ENCODE assay signal across 12 mouse cellular contexts in the genomic region with DNA sequence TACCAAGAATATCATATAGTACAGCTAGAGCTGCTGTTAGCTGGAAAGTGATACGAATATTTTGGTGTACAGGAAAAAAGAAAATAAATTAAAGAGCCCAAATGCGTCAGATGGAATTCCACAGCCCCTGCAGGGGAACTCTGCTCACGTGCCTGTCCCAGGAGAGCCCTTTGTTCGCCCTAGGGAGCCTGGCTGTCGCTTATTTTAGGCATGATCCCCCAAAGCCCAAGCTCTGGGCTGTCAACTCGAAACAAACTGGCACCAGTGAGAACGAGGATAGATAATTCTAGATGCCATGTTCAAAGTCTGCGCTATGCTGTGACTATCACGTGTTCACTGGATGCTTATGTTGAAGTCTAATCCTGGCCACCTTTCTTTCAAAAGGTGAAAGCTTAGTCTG. TPM values are rescaled to one million over a fixed set of nuclear protein-coding genes. Genes with fewer than 3 reads are reported as not detected.
DNase-seq lines count a peak whose midpoint lies in the region; ATAC-seq and TF ChIP-seq lines count a peak whose summit lies in the region.
"Had no signal": no experiment of that assay in that cellular context is flagged by ENCODE, and none has a peak within 500 bp of the region (broad histone marks: within the 10 kb centered on the region; RNA-seq: fewer than 3 reads in every experiment).

No protein-coding gene starts in this region.

- no peaks in the 10 kb centered on the region for H3K36me3 ChIP-seq in heart, embryonic 16.5 days (ENCODE audit: control insufficient read depth, insufficient read depth)
- H3K36me3 ChIP-seq in hindbrain, embryonic 10.5 days = no peaks in the 10 kb centered on the region
- H3K36me3 ChIP-seq in midbrain, postnatal 0 days (ENCODE audit: insufficient read depth, low read length) = no peaks in the 10 kb centered on the region

- peaks cover 42% of the 10 kb centered on the region for H3K27me3 ChIP-seq in heart, embryonic 16.5 days (ENCODE audit: control insufficient read depth, insufficient read depth, low read length)
- peaks cover 71% of the 10 kb centered on the region for H3K27me3 ChIP-seq in hindbrain, embryonic 10.5 days (ENCODE audit: insufficient read depth, poor library complexity, severe bottlenecking)
- no peaks in the 10 kb centered on the region for H3K27me3 ChIP-seq in midbrain, postnatal 0 days (ENCODE audit: insufficient read depth, low read length)

- TF ChIP-seq CTCF in midbrain, postnatal 0 days (IDR thresholded peaks at IDR 0.05) = no peak

- ATAC-seq in heart, embryonic 16.5 days (replicated peaks; ENCODE audit: extremely low read depth, insufficient read depth, low FRiP score) = no peak
- peak; percentile 5; the same call in 1 of the 2 replicates for ATAC-seq in midbrain, postnatal 0 days (ENCODE audit: low FRiP score)

- peak overlapping the region; percentile 57 for H3K4me3 ChIP-seq in heart, embryonic 16.5 days (ENCODE audit: low read length)
- peak overlapping the region; percentile 72 for H3K4me3 ChIP-seq in hindbrain, embryonic 10.5 days
- peak overlapping the region; percentile 56 for H3K4me3 ChIP-seq in midbrain, postnatal 0 days (ENCODE audit: low read depth, low read length)
- H3K4me3 ChIP-seq: erythroblast, embryonic 14.5 days had no signal

- no peak overlapping the region for H3K9ac ChIP-seq in heart, embryonic 16.5 days (ENCODE audit: low read length)
- H3K9ac ChIP-seq in midbrain, postnatal 0 days (replicated peaks; ENCODE audit: low read length, poor library complexity, severe bottlenecking) = peak overlapping the region; percentile 52

- H3K4me2 ChIP-seq in heart, embryonic 16.5 days (ENCODE audit: low read depth, low read length) = peak overlapping the region; percentile 91
- H3K4me2 ChIP-seq in midbrain, postnatal 0 days (ENCODE audit: low read depth, low read length, poor library complexity, severe bottlenecking) = peak overlapping the region; percentile 82

- WGBS in heart, embryonic 16.5 days = 9% methylated on average over 9 of the region's 9 CpGs
- 6% methylated on average over 9 of the region's 9 CpGs for WGBS in hindbrain, embryonic 10.5 days
- WGBS in midbrain, postnatal 0 days = 3% methylated on average over 9 of the region's 9 CpGs

- intact Hi-C loops in heart, postnatal 25 days (cut with DNase I) = no loop called here
- intact Hi-C loops in left cerebral cortex, postnatal 10 days (cut with DNase I) = no loop called here

- peaks cover 31% of the 10 kb centered on the region for H3K4me1 ChIP-seq in heart, embryonic 16.5 days (ENCODE audit: control insufficient read depth, insufficient read depth, low read length)
- H3K4me1 ChIP-seq in hindbrain, embryonic 10.5 days (replicated peaks) = peaks cover 68% of the 10 kb centered on the region
- peaks cover 4% of the 10 kb centered on the region for H3K4me1 ChIP-seq in midbrain, postnatal 0 days (ENCODE audit: insufficient read depth, low read length)

- H3K27ac ChIP-seq in heart, embryonic 16.5 days (ENCODE audit: low read length) = no peak overlapping the region
- H3K27ac ChIP-seq in hindbrain, embryonic 10.5 days = peak overlapping the region; percentile 88
- H3K27ac ChIP-seq in midbrain, postnatal 0 days (ENCODE audit: low read depth, low read length) = peak overlapping the region; percentile 88
- H3K27ac ChIP-seq: macrophage had no signal

- DNase-seq in heart, postnatal 25 days (ENCODE audit: low spot score) = no peak
- DNase-seq in embryo, embryonic 11 days = peak; percentile 42
- DNase-seq in hindbrain, embryonic 10.5 days (ENCODE audit: low spot score) = peak; percentile 34
- peak; percentile 39 for DNase-seq in midbrain, postnatal 0 days (ENCODE audit: low spot score)
- no peak for DNase-seq in adrenal gland, postnatal 36 days
- DNase-seq in layer of hippocampus, postnatal 36 days = no peak
- no peak for DNase-seq in left cerebral cortex, postnatal 10 days (ENCODE audit: extremely low spot score in 1 of 2, low spot score in 2 of 2)
- DNase-seq: adrenal gland, postnatal 10 days; kidney, postnatal 36 days had no signal

- no peaks in the 10 kb centered on the region for H3K9me3 ChIP-seq in heart, embryonic 16.5 days (replicated peaks; ENCODE audit: control insufficient read depth, low read length)
- no peaks in the 10 kb centered on the region for H3K9me3 ChIP-seq in hindbrain, embryonic 10.5 days
- H3K9me3 ChIP-seq in midbrain, postnatal 0 days (ENCODE audit: low read length) = no peaks in the 10 kb centered on the region

RNA-seq across cellular contexts. Expression of a gene that starts 0.9 kb away (rescaled TPM):
- polyA plus RNA-seq in heart, embryonic 16.5 days (2015; fragmentation: Nextera tagmentation; extraction: Ambion mirVana) = 0.21 and 0.22 TPM in 2 replicates
- 1 to 10 TPM; 2.3 TPM for total RNA-seq in heart, postnatal 25 days (2021)
- polyA plus RNA-seq in hindbrain, embryonic 10.5 days (2016; fragmentation: Nextera tagmentation; extraction: Ambion mirVana) = 1.9 and 3.2 TPM in 2 replicates
- 110 and 119 TPM in 2 replicates for total RNA-seq in midbrain, postnatal 0 days (2014; rRNA removed)
- polyA plus RNA-seq in midbrain, postnatal 0 days (2015; fragmentation: Nextera tagmentation; extraction: Ambion mirVana) = 9.1 and 10.4 TPM in 2 replicates
- total RNA-seq in adrenal gland, postnatal 36 days (2021) = 1 to 10 TPM; 1.0 to 1.2 TPM
- 100 to 1,000 TPM; 120 to 131 TPM for total RNA-seq in layer of hippocampus, postnatal 36 days (2021)
- total RNA-seq in left cerebral cortex, postnatal 10 days (2021) = 100 to 1,000 TPM; 189 to 212 TPM
- polyA plus RNA-seq: erythroblast, embryonic 14.5 days; macrophage had no signal

Comparison
In these comparisons a context has a peak if more than half of its experiments do, and no peak if none do; other contexts are left out.
1. DNase-seq: peak in embryo, embryonic 11 days (single experiment), hindbrain, embryonic 10.5 days (single experiment) and midbrain, postnatal 0 days (single experiment); none in heart, postnatal 25 days (single experiment), adrenal gland, postnatal 36 days (0 of 2), layer of hippocampus, postnatal 36 days (0 of 2) and left cerebral cortex, postnatal 10 days (0 of 2).
2. RNA of a gene that starts 0.9 kb away (total RNA-seq): 189 to 212 TPM in left cerebral cortex, postnatal 10 days, 120 to 131 TPM in layer of hippocampus, postnatal 36 days and 110 to 119 TPM in midbrain, postnatal 0 days; 2.3 TPM in heart, postnatal 25 days and 1.0 to 1.2 TPM in adrenal gland, postnatal 36 days; every median in the first group is over 10 times any median in the second.
3. Peak in every context shown above with its lines, with median percentiles within 50 percentile points of each other: H3K4me3 ChIP-seq.